Mouse (Mus musculus) forebrain, embryonic 14.5 days (tissue): ENCODE data around the gene Sema5b. TPM values are rescaled to one million over a fixed set of nuclear protein-coding genes. Genes with fewer than 3 reads are reported as not detected.

Experiments
- ATAC-seq: fragments of 200-750 bp; cut with Nextera tagmentation; 2 replicates; pipeline ENCODE4 v1.8.0; 2017; ENCODE audit warnings: mild to moderate bottlenecking, moderate library complexity
- DNase-seq: peaks from one replicate; pipeline ENCODE4 v3.0.0-alpha.2; 2015; ENCODE audit warnings: low spot score
- H3K27ac ChIP-seq: fragments of 300-500 bp; sonication (generic); 2 replicates; pipeline ENCODE4 v1.5.1; 2014; ENCODE audit warnings: low read depth, mild to moderate bottlenecking, control low read depth, low read length, moderate library complexity
- H3K27me3 ChIP-seq: fragments of 300-500 bp; sonication (generic); replicated peaks from 2 replicates; pipeline ENCODE4 v1.6.1; 2014; ENCODE audit warnings: low read length, control low read depth, mixed read lengths; ENCODE audit not compliant: control insufficient read depth, insufficient read depth
- H3K36me3 ChIP-seq: fragments of 300-500 bp; sonication (generic); 2 replicates; pipeline ENCODE4 v1.6.1; 2014; ENCODE audit warnings: low read length, control low read depth; ENCODE audit not compliant: control insufficient read depth, insufficient read depth
- H3K4me1 ChIP-seq: fragments of 300-500 bp; sonication (generic); 2 replicates; pipeline ENCODE4 v1.6.1; 2014; ENCODE audit warnings: antibody characterized with exemption, low read length, control low read depth; ENCODE audit not compliant: control insufficient read depth, insufficient read depth
- H3K4me2 ChIP-seq: fragments of 300-500 bp; sonication (generic); 2 replicates; pipeline ENCODE4 v1.6.1; 2014; ENCODE audit warnings: mild to moderate bottlenecking, control low read depth, low read length
- H3K4me3 ChIP-seq: fragments of 300-500 bp; sonication (generic); 2 replicates; pipeline ENCODE4 v1.5.1; 2014; ENCODE audit warnings: low read depth, low read length, control low read depth
- H3K9ac ChIP-seq: fragments of 300-500 bp; sonication (generic); 2 replicates; pipeline ENCODE4 v1.6.1; 2014; ENCODE audit warnings: mild to moderate bottlenecking, low read length, control low read depth, moderate library complexity
- H3K9me3 ChIP-seq: fragments of 300-500 bp; sonication (generic); replicated peaks from 2 replicates; pipeline ENCODE4 v1.6.1; 2016; ENCODE audit warnings: low read length, control low read depth, mixed read lengths; ENCODE audit not compliant: control insufficient read depth
- WGBS: fragments of 180-500 bp; shearing (Covaris S2); extraction: QIAGEN DNeasy Blood & Tissue Kit; methylation state at CpG from one replicate; pipeline ENCODE4 v1.1.7; 2014; 5-methylcytosine and 5-hydroxymethylcytosine counted together
- polyA plus RNA-seq: library from polyadenylated mRNA; unstranded; fragments of >200 nt; fragmentation: Nextera tagmentation; extraction: Ambion mirVana; gene quantifications from 2 replicates; pipeline ENCODE4 v1.2.1, GENCODE M21; 2014

The Sema5b gene
- polyA plus RNA-seq, 1 experiment from 2014 or later: 10.5 TPM

GRCm38 (mm10) chr16:35652206-35652605 lies 111.3 kb downstream of the Sema5b start:
- H3K36me3 ChIP-seq: peaks cover 30% of the 10 kb centered on the region
- H3K27ac ChIP-seq: no peak overlapping the region
- WGBS: 72% methylated on average over 6 of the region's 6 CpGs

GRCm38 (mm10) chr16:35652706-35653105 lies 111.8 kb downstream of the Sema5b start:
- no peaks in the 10 kb centered on the region for H3K27me3 ChIP-seq
- H3K4me1 ChIP-seq: no peaks in the 10 kb centered on the region
- H3K4me2 ChIP-seq: no peak overlapping the region
- 95% methylated on average over 3 of the region's 3 CpGs for WGBS
- H3K4me3 ChIP-seq: no peak overlapping the region
- H3K9me3 ChIP-seq: no peaks in the 10 kb centered on the region
- no peak for DNase-seq
- H3K9ac ChIP-seq: no peak overlapping the region
- H3K36me3 ChIP-seq: peaks cover 25% of the 10 kb centered on the region
- no peak for ATAC-seq
- H3K27ac ChIP-seq: no peak overlapping the region; the same call in 1 of the 2 replicates

More at GRCm38 (mm10) chr16:35652206-35652605, 111.3 kb downstream of the Sema5b start:
- H3K4me1 ChIP-seq: no peaks in the 10 kb centered on the region
- H3K9ac ChIP-seq: no peak overlapping the region
- no peaks in the 10 kb centered on the region for H3K27me3 ChIP-seq
- no peak overlapping the region for H3K4me3 ChIP-seq
- ATAC-seq (0 out of 2 replicates have a peak, but pooled peaks have one; percentile 7), DNase-seq (peak; percentile 26)
- H3K9me3 ChIP-seq: no peaks in the 10 kb centered on the region
- no peak overlapping the region for H3K4me2 ChIP-seq

- peak; percentile 21 for DNase-seq
- ATAC-seq: no peak
- Histone ChIP-seq H3K27ac (no peak overlapping the region), H3K9ac (no peak overlapping the region), H3K9me3 (no peaks in the 10 kb centered on the region), H3K4me3 (no peak overlapping the region), H3K27me3 (no peaks in the 10 kb centered on the region), H3K36me3 (peaks cover 32% of the 10 kb centered on the region), H3K4me2 (no peak overlapping the region), H3K4me1 (no peaks in the 10 kb centered on the region)
- WGBS: 59% methylated on average over 5 of the region's 5 CpGs
These were observed 113.0 kb downstream of the Sema5b start for GRCm38 (mm10) chr16:35653951-35654350.

GRCm38 (mm10) chr16:35660222-35660621 lies 119.3 kb downstream of the Sema5b start:
- Histone ChIP-seq H3K9ac (no peak overlapping the region), H3K4me2 (peak overlapping the region; percentile 36), H3K27ac (no peak overlapping the region), H3K4me3 (0 out of 2 replicates have a peak overlapping the region, but pooled peaks have one; percentile 1), H3K9me3 (no peaks in the 10 kb centered on the region), H3K4me1 (no peaks in the 10 kb centered on the region), H3K36me3 (peaks cover 66% of the 10 kb centered on the region), H3K27me3 (no peaks in the 10 kb centered on the region)
- no peak for DNase-seq
- ATAC-seq: no peak
- WGBS: 29% methylated on average over 36 of the region's 36 CpGs

GRCm38 (mm10) chr16:35663831-35664414 lies 123.0 kb downstream of the Sema5b start:
- DNase-seq: peak; percentile 49
- Histone ChIP-seq H3K27me3 (no peaks in the 10 kb centered on the region), H3K27ac (no peak overlapping the region), H3K4me3 (no peak overlapping the region), H3K4me1 (no peaks in the 10 kb centered on the region), H3K4me2 (no peak overlapping the region), H3K9ac (no peak overlapping the region), H3K36me3 (peaks cover 50% of the 10 kb centered on the region), H3K9me3 (no peaks in the 10 kb centered on the region)
- peak; percentile 45; the same call in 1 of the 2 replicates for ATAC-seq
- 75% methylated on average over 9 of the region's 9 CpGs for WGBS

GRCm38 (mm10) chr16:35664847-35665246 lies 123.9 kb downstream of the Sema5b start:
- DNase-seq (no peak), ATAC-seq (no peak)
- Histone ChIP-seq H3K27me3 (no peaks in the 10 kb centered on the region), H3K9me3 (no peaks in the 10 kb centered on the region), H3K4me3 (no peak overlapping the region), H3K4me2 (no peak overlapping the region), H3K9ac (no peak overlapping the region), H3K4me1 (no peaks in the 10 kb centered on the region), H3K27ac (no peak overlapping the region), H3K36me3 (peaks cover 46% of the 10 kb centered on the region)
- WGBS: 95% methylated on average over 4 of the region's 4 CpGs

- no peaks in the 10 kb centered on the region for H3K4me1 ChIP-seq
- no peak overlapping the region for H3K4me2 ChIP-seq
- no peaks in the 10 kb centered on the region for H3K9me3 ChIP-seq
- no peak overlapping the region for H3K27ac ChIP-seq
- H3K36me3 ChIP-seq: no peaks in the 10 kb centered on the region
- no peak overlapping the region for H3K4me3 ChIP-seq
- no peak for ATAC-seq
- H3K9ac ChIP-seq: no peak overlapping the region
- no peaks in the 10 kb centered on the region for H3K27me3 ChIP-seq
- DNase-seq: no peak
- WGBS: 83% methylated on average over 8 of the region's 8 CpGs
These were observed 136.7 kb downstream of the Sema5b start for GRCm38 (mm10) chr16:35677511-35678113.

GRCm38 (mm10) chr16:35678476-35678875 lies 137.5 kb downstream of the Sema5b start:
- Histone ChIP-seq H3K4me2 (no peak overlapping the region), H3K9ac (no peak overlapping the region), H3K9me3 (no peaks in the 10 kb centered on the region), H3K36me3 (no peaks in the 10 kb centered on the region), H3K27ac (no peak overlapping the region), H3K27me3 (no peaks in the 10 kb centered on the region), H3K4me1 (no peaks in the 10 kb centered on the region), H3K4me3 (no peak overlapping the region)
- DNase-seq (no peak), ATAC-seq (no peak)
- 27% methylated on average over 3 of the region's 3 CpGs for WGBS
